Mouse (Mus musculus): ENCODE results near the gene Ankrd49. TPM values are rescaled to one million over a fixed set of nuclear protein-coding genes. Genes with fewer than 3 reads are reported as not detected.

The Ankrd49 gene
- polyA plus RNA-seq, 1 experiment: 12.7 TPM

DNA sequence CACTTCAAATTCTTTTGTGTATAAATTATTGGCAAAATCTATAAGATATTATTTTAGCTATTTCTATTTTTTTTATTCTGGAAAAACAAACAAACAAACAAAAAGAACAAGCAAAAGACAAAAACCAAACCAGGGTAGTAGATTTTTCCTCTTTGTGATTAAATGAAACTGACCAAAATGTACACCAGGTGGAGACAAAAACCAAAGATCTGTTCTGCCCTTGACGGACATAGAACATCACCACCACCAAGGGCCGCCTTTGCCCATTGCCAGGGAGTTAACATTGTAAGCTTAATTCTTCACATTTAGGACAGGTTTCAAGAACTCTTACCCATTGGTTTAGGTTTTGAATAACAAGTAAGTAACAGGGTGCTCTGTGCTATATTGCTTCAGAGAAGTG, 10.8 kb downstream of the Ankrd49 start:
- H3K4me1 ChIP-seq (ENCODE audit: control insufficient read depth, insufficient read depth, low read length): peaks cover 5% of the 10 kb centered on the region

GRCm38 (mm10) chr9:14772074-14772473, 12.6 kb downstream of the Ankrd49 start:
- Histone ChIP-seq H3K4me3 (ENCODE audit: insufficient read depth, low read length) (no peak overlapping the region), H3K4me1 (ENCODE audit: control insufficient read depth, insufficient read depth, low read length) (peaks cover 7% of the 10 kb centered on the region), H3K27ac (ENCODE audit: insufficient read depth, low read depth, low read length) (no peak overlapping the region)
- TF ChIP-seq POLR2A (IDR thresholded peaks at IDR 0.05; ENCODE audit: borderline replicate concordance, low read depth, low read length) (no peak), CTCF (IDR thresholded peaks at IDR 0.05; ENCODE audit: low read depth, low read length) (no peak)

More for the DNA sequence above, 10.8 kb downstream of the Ankrd49 start:
- Histone ChIP-seq H3K27ac (ENCODE audit: insufficient read depth, low read depth, low read length) (no peak overlapping the region), H3K4me3 (ENCODE audit: insufficient read depth, low read length) (no peak overlapping the region)
- TF ChIP-seq POLR2A (IDR thresholded peaks at IDR 0.05; ENCODE audit: borderline replicate concordance, low read depth, low read length) (no peak), CTCF (IDR thresholded peaks at IDR 0.05; ENCODE audit: low read depth, low read length) (no peak)

DNA sequence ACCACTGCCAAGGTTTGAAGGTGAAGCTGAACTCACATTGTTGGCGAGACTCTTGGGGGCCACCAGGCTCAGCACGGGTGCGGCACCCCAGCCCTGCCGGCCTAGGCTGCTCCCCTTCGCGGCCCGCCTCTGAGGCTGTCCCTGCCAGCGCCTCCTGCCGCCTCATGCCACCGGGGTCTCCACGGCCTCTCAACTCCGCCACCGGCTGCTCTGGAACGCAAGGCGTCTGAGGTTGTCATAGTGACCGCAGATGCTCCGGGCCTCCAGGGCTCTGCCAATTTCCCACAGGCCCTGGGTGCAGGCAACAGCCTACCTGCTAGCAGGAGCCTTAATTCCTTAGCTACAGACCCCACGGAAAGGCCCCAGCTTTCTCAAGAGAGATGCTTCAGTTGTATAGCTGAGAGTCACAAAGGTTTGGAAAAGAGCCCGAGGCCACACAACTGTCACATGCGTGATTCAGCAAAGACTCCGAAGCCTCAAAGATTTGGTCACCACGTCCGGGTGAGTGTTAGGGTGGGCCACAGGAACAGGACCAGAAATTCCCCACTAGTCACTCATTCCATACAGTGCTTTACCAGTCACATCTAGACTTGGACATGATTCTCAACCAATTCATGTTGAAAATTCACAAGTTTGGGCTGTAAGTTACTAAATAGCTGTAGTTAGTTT, 13.7 kb downstream of the Ankrd49 start, which contains the start of gene 1700012B09Rik:
Gene 1700012B09Rik (minus strand): TSS at position 228 of the 669 bp plus-strand sequence.
- TF ChIP-seq CTCF (IDR thresholded peaks at IDR 0.05; ENCODE audit: low read depth, low read length): no peak
- no peak for TF ChIP-seq POLR2A (IDR thresholded peaks at IDR 0.05; ENCODE audit: borderline replicate concordance, low read depth, low read length)
- H3K27ac ChIP-seq (ENCODE audit: insufficient read depth, low read depth, low read length): no peak within 1 kb of the TSS
- no peak within 1 kb of the TSS for H3K4me3 ChIP-seq (ENCODE audit: insufficient read depth, low read length)
- H3K4me1 ChIP-seq (ENCODE audit: control insufficient read depth, insufficient read depth, low read length): peaks cover 7% of the 10 kb centered on the region

- no peak overlapping the region for H3K27ac ChIP-seq (ENCODE audit: insufficient read depth, low read depth, low read length)
- TF ChIP-seq POLR2A (IDR thresholded peaks at IDR 0.05; ENCODE audit: borderline replicate concordance, low read depth, low read length) (no peak), CTCF (IDR thresholded peaks at IDR 0.05; ENCODE audit: low read depth, low read length) (no peak)
- peaks cover 7% of the 10 kb centered on the region for H3K4me1 ChIP-seq (ENCODE audit: control insufficient read depth, insufficient read depth, low read length)
- H3K4me3 ChIP-seq (ENCODE audit: insufficient read depth, low read length): no peak overlapping the region
These were observed 14.8 kb downstream of the Ankrd49 start for GRCm38 (mm10) chr9:14769811-14770210.

GRCm38 (mm10) chr9:14764765-14765164, 19.9 kb downstream of the Ankrd49 start:
- no peak for TF ChIP-seq POLR2A (IDR thresholded peaks at IDR 0.05; ENCODE audit: borderline replicate concordance, low read depth, low read length)
- TF ChIP-seq CTCF (IDR thresholded peaks at IDR 0.05; ENCODE audit: low read depth, low read length): no peak
- H3K4me3 ChIP-seq (ENCODE audit: insufficient read depth, low read length): no peak overlapping the region
- H3K4me1 ChIP-seq (ENCODE audit: control insufficient read depth, insufficient read depth, low read length): peaks cover 7% of the 10 kb centered on the region
- H3K27ac ChIP-seq (ENCODE audit: insufficient read depth, low read depth, low read length): no peak overlapping the region

DNA sequence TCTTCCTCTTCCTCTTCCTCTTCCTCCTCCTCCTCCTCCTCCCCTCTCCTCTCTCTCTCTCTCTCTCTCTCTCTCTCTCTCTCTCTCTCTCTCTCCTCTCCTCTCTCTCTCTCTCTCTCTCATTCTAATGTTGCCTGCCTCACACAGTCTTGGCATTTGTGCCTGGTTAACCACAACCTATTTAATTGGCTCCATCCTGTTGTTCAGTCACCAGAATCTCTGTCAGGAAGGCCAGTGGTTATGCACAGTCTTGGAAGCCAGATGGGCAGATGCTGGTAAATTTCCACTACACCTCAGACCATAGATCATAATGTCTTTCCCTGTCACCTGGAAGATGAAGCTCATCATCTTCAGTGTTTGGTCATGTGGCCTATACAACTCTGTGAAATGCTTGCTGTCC, 25.4 kb downstream of the Ankrd49 start:
- H3K4me3 ChIP-seq (ENCODE audit: insufficient read depth, low read length): no peak overlapping the region
- no peak overlapping the region for H3K27ac ChIP-seq (ENCODE audit: insufficient read depth, low read depth, low read length)
- TF ChIP-seq POLR2A (IDR thresholded peaks at IDR 0.05; ENCODE audit: borderline replicate concordance, low read depth, low read length) (no peak), CTCF (IDR thresholded peaks at IDR 0.05; ENCODE audit: low read depth, low read length) (no peak)
- peaks cover 13% of the 10 kb centered on the region for H3K4me1 ChIP-seq (ENCODE audit: control insufficient read depth, insufficient read depth, low read length)

DNA sequence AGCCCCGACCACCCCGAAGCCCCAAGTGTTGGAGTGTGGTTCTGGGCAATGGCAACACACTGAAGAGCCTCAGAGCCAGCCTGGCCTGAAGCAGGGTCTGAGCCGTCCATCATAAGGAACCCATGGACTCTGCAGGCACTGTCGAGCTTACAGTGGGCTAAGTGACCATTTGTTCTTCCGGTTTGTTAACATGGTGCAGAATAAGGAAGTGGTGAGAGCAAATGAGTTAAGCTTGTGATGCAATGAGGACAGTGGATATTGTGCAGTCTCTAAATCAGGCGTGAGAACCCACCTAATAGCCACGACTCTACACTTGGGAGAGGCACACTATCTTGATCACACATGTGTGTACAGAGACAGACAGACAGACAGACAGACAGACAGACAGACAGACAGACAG, 26.1 kb downstream of the Ankrd49 start:
- peak overlapping the region; percentile 66 for H3K27ac ChIP-seq (ENCODE audit: insufficient read depth, low read depth, low read length)
- no peak for TF ChIP-seq CTCF (IDR thresholded peaks at IDR 0.05; ENCODE audit: low read depth, low read length)
- no peak for TF ChIP-seq POLR2A (IDR thresholded peaks at IDR 0.05; ENCODE audit: borderline replicate concordance, low read depth, low read length)
- peaks cover 13% of the 10 kb centered on the region for H3K4me1 ChIP-seq (ENCODE audit: control insufficient read depth, insufficient read depth, low read length)
- H3K4me3 ChIP-seq (ENCODE audit: insufficient read depth, low read length): peak overlapping the region; percentile 22; the same call in 1 of the 2 replicates

DNA sequence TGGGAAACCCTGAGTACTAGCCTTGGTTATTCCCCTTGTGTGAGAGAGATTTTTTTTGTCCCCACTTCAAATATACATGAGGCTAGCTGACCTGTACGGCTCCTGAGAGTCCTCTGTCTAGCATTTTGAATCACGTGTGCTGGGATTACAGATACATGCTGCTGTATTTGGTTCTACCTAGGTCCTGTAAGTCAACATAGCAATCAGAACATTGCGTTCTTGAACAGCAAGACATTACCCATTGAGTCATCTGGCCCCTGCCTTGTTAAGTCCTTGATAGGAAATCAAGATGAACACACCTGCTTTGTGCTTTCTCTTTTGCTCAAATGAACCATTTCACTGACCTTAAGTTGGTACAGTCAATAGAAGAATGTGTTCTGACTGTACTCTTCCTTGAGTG, 30.2 kb downstream of the Ankrd49 start:
- Histone ChIP-seq H3K4me3 (ENCODE audit: insufficient read depth, low read length) (no peak overlapping the region), H3K4me1 (ENCODE audit: control insufficient read depth, insufficient read depth, low read length) (peaks cover 13% of the 10 kb centered on the region), H3K27ac (ENCODE audit: insufficient read depth, low read depth, low read length) (no peak overlapping the region)
- no peak for TF ChIP-seq POLR2A (IDR thresholded peaks at IDR 0.05; ENCODE audit: borderline replicate concordance, low read depth, low read length)
- TF ChIP-seq CTCF (IDR thresholded peaks at IDR 0.05; ENCODE audit: low read depth, low read length): no peak

DNA sequence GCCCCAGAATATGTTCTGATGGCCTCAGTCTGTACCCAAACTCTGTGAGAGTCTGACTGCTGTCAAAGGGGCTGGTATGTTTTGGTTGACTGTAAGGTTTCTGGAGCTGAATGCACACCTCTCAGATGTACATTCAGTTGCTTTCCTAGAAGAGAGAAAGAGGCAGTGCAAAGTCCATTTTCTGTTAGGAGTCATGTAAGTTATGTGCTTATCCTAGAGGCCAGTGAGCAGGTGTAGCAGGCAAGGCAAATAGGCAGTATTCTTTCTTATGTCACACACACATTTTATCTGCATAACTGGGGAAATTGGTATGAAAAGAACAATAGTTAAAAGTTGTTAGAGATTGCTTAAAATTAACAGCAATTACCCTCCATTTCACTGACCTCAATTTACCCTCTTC, 30.7 kb downstream of the Ankrd49 start:
- Histone ChIP-seq H3K4me3 (ENCODE audit: insufficient read depth, low read length) (no peak overlapping the region), H3K27ac (ENCODE audit: insufficient read depth, low read depth, low read length) (no peak overlapping the region), H3K4me1 (ENCODE audit: control insufficient read depth, insufficient read depth, low read length) (peaks cover 9% of the 10 kb centered on the region)
- TF ChIP-seq POLR2A (IDR thresholded peaks at IDR 0.05; ENCODE audit: borderline replicate concordance, low read depth, low read length): no peak
- no peak for TF ChIP-seq CTCF (IDR thresholded peaks at IDR 0.05; ENCODE audit: low read depth, low read length)

GRCm38 (mm10) chr9:14752001-14752522, 32.6 kb downstream of the Ankrd49 start, which contains the start of gene Fut4:
Fut4 (minus strand) TSS chr9:14752393.
- Histone ChIP-seq H3K4me3 (ENCODE audit: insufficient read depth, low read length) (peak within 1 kb of the TSS; percentile 67), H3K27ac (ENCODE audit: insufficient read depth, low read depth, low read length) (no peak within 1 kb of the TSS), H3K4me1 (ENCODE audit: control insufficient read depth, insufficient read depth, low read length) (peaks cover 3% of the 10 kb centered on the region)
- no peak for TF ChIP-seq POLR2A (IDR thresholded peaks at IDR 0.05; ENCODE audit: borderline replicate concordance, low read depth, low read length)
- no peak for TF ChIP-seq CTCF (IDR thresholded peaks at IDR 0.05; ENCODE audit: low read depth, low read length)
